Mouse (Mus musculus) bone marrow, adult 2 months (tissue): ENCODE data around the gene Gys1.

Source experiments
- CTCF ChIP-seq: fragments of 200-500 bp; IDR thresholded peaks from 2 replicates; pipeline ENCODE4 v1.5.1; 2011; ENCODE audit warnings: low read length, control low read depth; ENCODE audit not compliant: control insufficient read depth, insufficient read depth
- POLR2A ChIP-seq: fragments of 200-500 bp; IDR thresholded peaks from 2 replicates; pipeline ENCODE4 v1.6.1; 2011; ENCODE audit warnings: low read depth, mild to moderate bottlenecking, control low read depth, low read length, borderline replicate concordance; ENCODE audit not compliant: control insufficient read depth

GRCm38 (mm10) chr7:45477003-45477402, 42.4 kb downstream of the Gys1 start:
- TF ChIP-seq CTCF (peak; percentile 63), POLR2A (no peak)
